Mouse (Mus musculus) myocyte (in vitro differentiated cells): ENCODE results near the gene Clstn2. TPM values are rescaled to one million over a fixed set of nuclear protein-coding genes. Genes with fewer than 3 reads are reported as not detected.

Experiments used
- H3K27me3 ChIP-seq: one replicate; pipeline ENCODE4 v1.6.1; 2011; ENCODE audit not compliant: control insufficient read depth, insufficient read depth, insufficient read length
- H3K36me3 ChIP-seq: one replicate; pipeline ENCODE4 v1.6.1; 2011; ENCODE audit not compliant: control insufficient read depth, insufficient read depth
- H3K4me2 ChIP-seq: one replicate; pipeline ENCODE4 v1.6.1; 2011; ENCODE audit warnings: low read depth, control low read depth
- H3K4me3 ChIP-seq: one replicate; pipeline ENCODE4 v1.5.1; 2011; ENCODE audit warnings: mild to moderate bottlenecking, control low read depth, moderate library complexity
- H3K79me2 ChIP-seq: one replicate; pipeline ENCODE4 v1.6.1; 2011; ENCODE audit not compliant: control insufficient read depth, insufficient read depth
- H3ac ChIP-seq: one replicate; pipeline ENCODE4 v1.6.1; 2011; ENCODE audit not compliant: control insufficient read depth, insufficient read length
- CEBPB ChIP-seq: IDR thresholded peaks from 2 replicates; pipeline ENCODE4 v1.6.1; 2011; ENCODE audit warnings: mild to moderate bottlenecking, moderate library complexity; ENCODE audit not compliant: poor library complexity, insufficient read depth, severe bottlenecking
- E2F4 ChIP-seq: IDR thresholded peaks from one replicate; pipeline ENCODE4 v1.6.1; 2011; ENCODE audit warnings: mild to moderate bottlenecking, control low read depth, moderate library complexity; ENCODE audit not compliant: insufficient read depth
- MAX ChIP-seq: IDR thresholded peaks from one replicate; pipeline ENCODE4 v1.6.1; 2011; ENCODE audit warnings: low read depth, mild to moderate bottlenecking, control low read depth
- MYOD1 ChIP-seq, 3 experiments: IDR thresholded peaks; one replicate each; pipeline ENCODE4 v1.6.1; 2011; ENCODE audit warnings: control low read depth in 2 of 3, low read depth in 2 of 3, mild to moderate bottlenecking in 2 of 3, moderate library complexity in 1 of 3; ENCODE audit not compliant: insufficient read length in 2 of 3, control insufficient read depth in 1 of 3
- MYOG ChIP-seq, 3 experiments: IDR thresholded peaks; one replicate each; pipeline ENCODE4 v1.6.1; 2011; ENCODE audit warnings: control low read depth in 2 of 3, low read depth in 2 of 3, mild to moderate bottlenecking in 2 of 3; ENCODE audit not compliant: insufficient read length in 2 of 3, control insufficient read depth in 1 of 3, insufficient read depth in 1 of 3
- POLR2A ChIP-seq: IDR thresholded peaks from one replicate; pipeline ENCODE4 v1.6.1; 2011; ENCODE audit warnings: low read depth, mild to moderate bottlenecking, control low read depth, moderate library complexity; ENCODE audit not compliant: insufficient read length
- POLR2AphosphoS2 ChIP-seq: IDR thresholded peaks from one replicate; pipeline ENCODE4 v1.6.1; 2011; ENCODE audit warnings: low read depth, control low read depth; ENCODE audit not compliant: insufficient read length
- REST ChIP-seq: IDR thresholded peaks from one replicate; pipeline ENCODE4 v1.6.1; 2011; ENCODE audit warnings: mild to moderate bottlenecking, control low read depth, moderate library complexity; ENCODE audit not compliant: insufficient read depth, insufficient read length
- SRF ChIP-seq: IDR thresholded peaks from one replicate; pipeline ENCODE4 v1.6.1; 2011; ENCODE audit warnings: low read depth; ENCODE audit not compliant: control insufficient read depth, insufficient read length
- TCF12 ChIP-seq: IDR thresholded peaks from one replicate; pipeline ENCODE4 v1.6.1; 2011; ENCODE audit warnings: mild to moderate bottlenecking, control low read depth; ENCODE audit not compliant: poor library complexity, insufficient read depth, severe bottlenecking
- TCF3 ChIP-seq: IDR thresholded peaks from one replicate; pipeline ENCODE4 v1.6.1; 2011; ENCODE audit warnings: low read depth, control low read depth; ENCODE audit not compliant: insufficient read length
- USF1 ChIP-seq: IDR thresholded peaks from one replicate; pipeline ENCODE4 v1.6.1; 2011; ENCODE audit warnings: low read depth, mild to moderate bottlenecking, control low read depth, moderate library complexity
- polyA plus RNA-seq: library from polyadenylated mRNA; unstranded; fragments of >200 nt; fragmentation: generic; extraction: Trizol; gene quantifications from one replicate; pipeline ENCODE4 v1.2.1, GENCODE M21; 2012; ENCODE audit warnings: missing spikeins

The Clstn2 gene
- polyA plus RNA-seq, 1 experiment: 0.02 TPM

DNA sequence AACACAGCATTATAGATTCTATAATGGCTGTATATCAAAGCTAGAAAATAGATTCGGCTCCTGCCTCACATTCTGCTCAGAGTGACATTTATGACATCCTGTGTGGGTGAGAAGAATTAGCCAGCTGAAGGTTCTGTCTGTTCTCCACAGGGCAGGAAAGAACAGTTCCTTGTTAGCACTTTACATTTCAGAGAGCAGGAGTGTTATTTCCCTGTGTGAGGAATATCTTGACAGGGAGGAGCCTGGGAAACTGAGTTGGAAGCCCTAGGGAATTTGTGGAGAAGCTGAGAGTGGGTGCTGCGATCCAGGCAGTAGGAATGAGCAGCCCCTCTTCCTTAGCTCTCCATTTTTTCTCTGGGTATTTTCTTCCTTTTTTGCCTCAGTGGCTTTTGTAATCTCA lies 286.4 kb downstream of the Clstn2 start:
- Histone ChIP-seq H3K36me3 (no peaks in the 10 kb centered on the region), H3K27me3 (no peaks in the 10 kb centered on the region), H3ac (no peak overlapping the region), H3K79me2 (no peaks in the 10 kb centered on the region), H3K4me2 (no peak overlapping the region), H3K4me3 (no peak overlapping the region)
- TF ChIP-seq MAX (no peak), USF1 (no peak), MYOD1 (IDR thresholded peaks at IDR 0.05; ENCODE audit: control insufficient read depth in 1 of 3, insufficient read length in 2 of 3, low read depth in 2 of 3) (no peak), SRF (no peak)

DNA sequence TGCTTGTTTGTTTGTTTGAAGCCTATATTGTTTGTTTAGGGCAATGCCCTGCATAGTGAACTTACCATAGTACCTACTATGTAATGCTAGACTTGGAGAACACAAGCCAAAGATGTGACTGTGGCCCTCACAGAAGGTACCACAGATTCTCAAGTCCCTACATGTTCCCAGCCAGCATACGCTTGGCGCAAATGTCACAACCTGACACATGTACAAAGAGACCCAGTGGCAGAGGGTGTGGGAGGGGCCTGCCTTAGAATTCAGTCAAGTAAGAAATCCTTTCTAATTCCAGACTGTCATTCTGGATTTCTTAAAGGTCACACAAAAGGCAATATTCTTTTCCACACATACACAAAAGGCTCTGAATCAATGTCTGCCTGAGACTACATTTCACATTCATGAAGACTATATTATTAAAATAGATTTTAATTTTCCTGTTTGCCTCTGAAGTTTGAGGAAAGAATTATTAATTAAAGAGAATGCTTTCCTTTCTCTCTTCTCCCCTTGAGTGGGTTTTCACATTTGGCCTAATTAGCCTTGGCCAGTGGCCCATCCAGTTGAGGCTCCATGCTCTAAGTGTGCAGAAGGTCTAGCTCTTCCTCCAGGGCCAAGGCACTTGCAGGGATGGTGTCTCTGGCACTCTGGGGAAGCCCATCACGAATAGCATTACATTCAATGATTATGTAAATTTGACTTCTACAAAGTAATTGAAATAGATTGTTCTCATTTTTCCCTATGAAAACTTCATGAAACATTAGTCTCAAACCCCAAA lies 305.1 kb downstream of the Clstn2 start:
- Histone ChIP-seq H3ac (no peak overlapping the region), H3K27me3 (no peaks in the 10 kb centered on the region), H3K4me3 (no peak overlapping the region), H3K36me3 (no peaks in the 10 kb centered on the region), H3K79me2 (no peaks in the 10 kb centered on the region), H3K4me2 (no peak overlapping the region)
- TF ChIP-seq TCF12 (no peak), MAX (no peak), MYOD1 (IDR thresholded peaks at IDR 0.05; ENCODE audit: control insufficient read depth in 1 of 3, insufficient read length in 2 of 3, low read depth in 2 of 3) (no peak), POLR2AphosphoS2 (no peak), POLR2A (no peak), CEBPB (no peak), MYOG (IDR thresholded peaks at IDR 0.05; ENCODE audit: control insufficient read depth in 1 of 3, insufficient read depth in 1 of 3, insufficient read length in 2 of 3, low read depth in 2 of 3) (no peak), SRF (no peak), USF1 (no peak), REST (no peak), TCF3 (no peak), E2F4 (no peak)

DNA sequence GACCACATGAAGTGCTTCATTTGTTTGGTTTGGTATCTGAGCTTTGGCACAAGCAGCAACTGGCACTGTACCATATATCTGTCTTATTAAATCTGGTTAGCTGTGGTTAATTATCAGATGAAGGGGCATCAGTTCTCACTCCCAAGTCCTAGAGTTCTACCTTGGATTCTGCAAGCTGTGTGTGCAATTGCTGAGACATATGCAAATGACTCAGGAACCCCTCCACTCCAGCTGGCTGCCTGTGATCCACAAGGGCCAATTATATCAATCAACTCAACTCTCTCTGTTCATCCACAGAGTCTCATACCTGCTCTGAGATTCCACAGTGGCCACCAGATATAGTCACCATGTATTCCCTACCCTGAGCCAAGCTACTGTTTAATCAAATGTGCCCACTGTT lies 315.3 kb downstream of the Clstn2 start:
- Histone ChIP-seq H3K4me2 (no peak overlapping the region), H3K79me2 (no peaks in the 10 kb centered on the region), H3ac (no peak overlapping the region), H3K27me3 (no peaks in the 10 kb centered on the region), H3K4me3 (no peak overlapping the region), H3K36me3 (no peaks in the 10 kb centered on the region)
- TF ChIP-seq REST (no peak), MYOG (IDR thresholded peaks at IDR 0.05; ENCODE audit: control insufficient read depth in 1 of 3, insufficient read depth in 1 of 3, insufficient read length in 2 of 3, low read depth in 2 of 3) (no peak), USF1 (no peak), SRF (no peak), POLR2A (no peak)

DNA sequence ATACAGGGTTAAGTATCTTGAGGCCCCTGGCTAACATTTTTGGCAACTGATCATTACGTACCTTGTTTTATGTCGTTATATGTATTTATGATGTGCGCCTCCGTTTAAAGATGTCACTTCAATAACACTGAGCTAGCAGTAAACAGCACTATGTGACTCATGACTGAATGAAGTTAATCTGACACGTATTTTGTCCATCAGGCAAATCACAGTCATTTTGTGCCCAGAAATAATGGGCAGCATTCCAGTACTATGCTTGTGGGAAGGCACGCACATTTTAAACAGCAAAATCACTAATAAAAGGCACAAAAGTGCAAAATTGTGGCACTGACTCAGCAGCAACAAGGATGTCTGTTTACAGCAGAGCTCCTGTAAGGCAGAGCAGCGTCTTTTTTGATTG lies 316.0 kb downstream of the Clstn2 start:
- no peaks in the 10 kb centered on the region for H3K27me3 ChIP-seq
- no peak overlapping the region for H3ac ChIP-seq
- no peak overlapping the region for H3K4me2 ChIP-seq
- H3K79me2 ChIP-seq: no peaks in the 10 kb centered on the region
- no peaks in the 10 kb centered on the region for H3K36me3 ChIP-seq
- no peak overlapping the region for H3K4me3 ChIP-seq
- TF ChIP-seq MYOD1 (IDR thresholded peaks at IDR 0.05; ENCODE audit: control insufficient read depth in 1 of 3, insufficient read length in 2 of 3, low read depth in 2 of 3) (no peak), E2F4 (no peak), MYOG (IDR thresholded peaks at IDR 0.05; ENCODE audit: control insufficient read depth in 1 of 3, insufficient read depth in 1 of 3, insufficient read length in 2 of 3, low read depth in 2 of 3) (no peak), TCF3 (no peak), USF1 (no peak), POLR2A (no peak), MAX (no peak), REST (no peak), TCF12 (no peak), POLR2AphosphoS2 (no peak), CEBPB (no peak), SRF (no peak)

DNA sequence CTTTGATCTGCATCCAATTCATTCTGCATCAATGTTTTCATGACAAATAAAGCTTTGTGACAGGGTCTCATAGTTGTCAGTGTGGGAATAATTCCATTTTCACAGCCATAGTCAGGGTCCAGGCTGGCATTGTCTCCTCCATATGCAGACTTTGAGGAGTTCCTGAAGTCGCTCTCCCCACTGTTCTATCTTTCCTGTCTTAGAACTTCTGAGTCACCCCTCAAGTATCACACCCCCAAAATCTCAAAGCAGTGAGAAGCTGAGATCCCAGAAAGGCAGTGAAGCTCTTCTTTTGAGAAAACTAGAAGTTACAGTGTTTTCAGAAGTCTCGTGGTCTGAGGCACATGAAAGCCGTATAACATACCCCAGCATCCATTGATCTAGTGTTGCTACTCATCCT lies 320.1 kb downstream of the Clstn2 start:
- no peaks in the 10 kb centered on the region for H3K36me3 ChIP-seq
- no peak overlapping the region for H3K4me2 ChIP-seq
- no peak overlapping the region for H3K4me3 ChIP-seq
- TF ChIP-seq MAX: no peak
- TF ChIP-seq POLR2AphosphoS2: no peak
- TF ChIP-seq REST: no peak
- no peak for TF ChIP-seq USF1
- TF ChIP-seq MYOG (IDR thresholded peaks at IDR 0.05; ENCODE audit: control insufficient read depth in 1 of 3, insufficient read depth in 1 of 3, insufficient read length in 2 of 3, low read depth in 2 of 3): no peak
- TF ChIP-seq MYOD1 (IDR thresholded peaks at IDR 0.05; ENCODE audit: control insufficient read depth in 1 of 3, insufficient read length in 2 of 3, low read depth in 2 of 3): no peak
- TF ChIP-seq SRF: no peak
- TF ChIP-seq CEBPB: no peak
- no peak for TF ChIP-seq POLR2A
- TF ChIP-seq E2F4: no peak
- TF ChIP-seq TCF3: no peak
- TF ChIP-seq TCF12: no peak
- H3ac ChIP-seq: no peak overlapping the region
- no peaks in the 10 kb centered on the region for H3K79me2 ChIP-seq
- no peaks in the 10 kb centered on the region for H3K27me3 ChIP-seq
